Mouse (Mus musculus) cerebellum, postnatal 10 days (tissue): Measurements from ENCODE around the gene Gm49776.
"Not testable (repeated sequence)": the region's sequence is repeated elsewhere in the genome, so short reads cannot be mapped to it uniquely, and the experiment has no call there.

Experiments used
- DNase-seq, 2 experiments: peaks; one replicate each; pipeline ENCODE4 v3.0.0; 2021; ENCODE audit warnings: mixed read lengths in 2 of 2

The Gm49776 gene

DNA sequence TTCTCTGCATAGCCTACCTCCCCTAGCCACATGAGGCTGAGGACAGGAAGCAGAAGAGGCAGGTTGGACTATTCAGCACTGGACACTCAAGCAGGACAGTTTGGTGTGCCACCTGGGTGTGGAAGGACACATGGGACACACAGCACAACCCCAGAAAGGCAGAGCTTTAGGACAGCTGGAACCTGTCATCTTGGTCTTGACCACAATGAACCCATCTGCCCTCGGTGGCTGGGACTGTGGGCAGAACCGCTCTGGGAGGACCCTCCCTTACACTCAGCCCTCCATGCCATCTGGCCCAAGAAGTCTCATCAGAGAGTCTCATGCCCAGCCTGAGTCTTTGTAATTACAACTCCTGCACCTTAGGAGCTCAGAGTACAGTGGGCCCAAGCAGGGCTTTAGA, 58.1 kb downstream of the Gm49776 start:
- no peak for DNase-seq

GRCm38 (mm10) chr16:18198365-18199098, 59.6 kb downstream of the Gm49776 start:
- DNase-seq = no peak

GRCm38 (mm10) chr16:18197881-18198280, 60.2 kb downstream of the Gm49776 start:
- no peak for DNase-seq

- not testable (repeated sequence) for DNase-seq
Measured at GRCm38 (mm10) chr16:18195561-18195960, 62.6 kb downstream of the Gm49776 start.
